Mouse (Mus musculus) forebrain, embryonic 10.5 days (tissue): ENCODE results near the gene Dennd4a. TPM values are rescaled to one million over a fixed set of nuclear protein-coding genes. Genes with fewer than 3 reads are reported as not detected.
A peak's percentile ranks its signal among the peaks of the same experiment; 100 is the strongest.

Experiments
- DNase-seq: peaks from one replicate; pipeline ENCODE4 v3.0.0-alpha.2; 2017; ENCODE audit warnings: low spot score; ENCODE audit errors: extremely low spot score
- H3K27ac ChIP-seq: fragments of 300-500 bp; sonication (generic); 2 replicates; pipeline ENCODE4 v1.5.1; 2016; ENCODE audit warnings: mild to moderate bottlenecking
- H3K27me3 ChIP-seq: fragments of 300-500 bp; sonication (generic); 2 replicates; pipeline ENCODE4 v1.6.1; 2016; ENCODE audit warnings: mild to moderate bottlenecking; ENCODE audit not compliant: poor library complexity, severe bottlenecking
- H3K36me3 ChIP-seq: fragments of 300-500 bp; sonication (generic); replicated peaks from 2 replicates; pipeline ENCODE4 v1.6.1; 2016; ENCODE audit warnings: mild to moderate bottlenecking, moderate library complexity
- H3K4me1 ChIP-seq: fragments of 300-500 bp; sonication (generic); 2 replicates; pipeline ENCODE4 v1.6.1; 2016
- H3K4me3 ChIP-seq: fragments of 300-500 bp; sonication (generic); 2 replicates; pipeline ENCODE4 v1.5.1; 2016; ENCODE audit warnings: mild to moderate bottlenecking, moderate library complexity
- H3K9me3 ChIP-seq: fragments of 300-500 bp; sonication (generic); 2 replicates; pipeline ENCODE4 v1.6.1; 2016; ENCODE audit warnings: mild to moderate bottlenecking, moderate library complexity
- WGBS: fragments of 180-500 bp; shearing (Covaris S2); methylation state at CpG from one replicate; pipeline ENCODE4 v1.1.7; 2016; 5-methylcytosine and 5-hydroxymethylcytosine counted together
- polyA plus RNA-seq: library from polyadenylated mRNA; unstranded; fragments of >200 nt; fragmentation: Nextera tagmentation; extraction: Ambion mirVana; gene quantifications from 2 replicates; pipeline ENCODE4 v1.2.1, GENCODE M21; 2016

Gene Dennd4a
- polyA plus RNA-seq, 1 experiment from 2014 or later, result 10.2 TPM

GRCm38 (mm10) chr9:64834418-64834817, 23.3 kb downstream of the Dennd4a start:
- Histone ChIP-seq H3K4me1 (no peaks in the 10 kb centered on the region), H3K27me3 (no peaks in the 10 kb centered on the region), H3K9me3 (no peaks in the 10 kb centered on the region), H3K27ac (no peak overlapping the region), H3K36me3 (no peaks in the 10 kb centered on the region), H3K4me3 (no peak overlapping the region)
- no peak for DNase-seq
- WGBS, result 94% methylated on average over 3 of the region's 3 CpGs

- Histone ChIP-seq H3K4me1 (no peaks in the 10 kb centered on the region), H3K36me3 (no peaks in the 10 kb centered on the region), H3K27me3 (no peaks in the 10 kb centered on the region), H3K4me3 (no peak overlapping the region), H3K27ac (no peak overlapping the region), H3K9me3 (no peaks in the 10 kb centered on the region)
- DNase-seq, result no peak
- 86% methylated on average over 4 of the region's 4 CpGs for WGBS
Observed at GRCm38 (mm10) chr9:64845355-64845754, 34.2 kb downstream of the Dennd4a start.

- Histone ChIP-seq H3K4me1 (no peaks in the 10 kb centered on the region), H3K27ac (no peak overlapping the region), H3K36me3 (no peaks in the 10 kb centered on the region), H3K4me3 (no peak overlapping the region), H3K9me3 (no peaks in the 10 kb centered on the region), H3K27me3 (no peaks in the 10 kb centered on the region)
- DNase-seq, result no peak
- 94% methylated on average over 1 of the region's 1 CpGs for WGBS
Observed at GRCm38 (mm10) chr9:64849548-64849947, 38.4 kb downstream of the Dennd4a start.

GRCm38 (mm10) chr9:64860083-64860482, 48.9 kb downstream of the Dennd4a start:
- Histone ChIP-seq H3K27me3 (no peaks in the 10 kb centered on the region), H3K4me3 (no peak overlapping the region), H3K36me3 (peaks cover 9% of the 10 kb centered on the region), H3K27ac (no peak overlapping the region), H3K9me3 (no peaks in the 10 kb centered on the region), H3K4me1 (no peaks in the 10 kb centered on the region)
- DNase-seq, result no peak

- no peak overlapping the region for H3K4me3 ChIP-seq
- no peaks in the 10 kb centered on the region for H3K4me1 ChIP-seq
- H3K27me3 ChIP-seq, result no peaks in the 10 kb centered on the region
- WGBS, result 79% methylated on average over 2 of the region's 2 CpGs
- no peaks in the 10 kb centered on the region for H3K9me3 ChIP-seq
- no peak overlapping the region for H3K27ac ChIP-seq
- DNase-seq, result no peak
- H3K36me3 ChIP-seq, result peaks cover 9% of the 10 kb centered on the region
Observed at GRCm38 (mm10) chr9:64862687-64863086, 51.5 kb downstream of the Dennd4a start.

- WGBS, result 91% methylated on average over 5 of the region's 5 CpGs
- Histone ChIP-seq H3K9me3 (no peaks in the 10 kb centered on the region), H3K27me3 (no peaks in the 10 kb centered on the region), H3K4me3 (no peak overlapping the region), H3K36me3 (no peaks in the 10 kb centered on the region; the same call in 1 of the 2 replicates), H3K27ac (no peak overlapping the region), H3K4me1 (no peaks in the 10 kb centered on the region)
- DNase-seq, result no peak
Observed at GRCm38 (mm10) chr9:64886008-64886407, 74.9 kb downstream of the Dennd4a start.

GRCm38 (mm10) chr9:64896605-64897004, 85.5 kb downstream of the Dennd4a start:
- Histone ChIP-seq H3K36me3 (peaks cover 20% of the 10 kb centered on the region), H3K27me3 (no peaks in the 10 kb centered on the region), H3K9me3 (no peaks in the 10 kb centered on the region), H3K4me3 (no peak overlapping the region), H3K4me1 (no peaks in the 10 kb centered on the region), H3K27ac (no peak overlapping the region)
- 92% methylated on average over 10 of the region's 10 CpGs for WGBS
- no peak for DNase-seq

GRCm38 (mm10) chr9:64902866-64903265, 91.7 kb downstream of the Dennd4a start:
- Histone ChIP-seq H3K36me3 (peaks cover 15% of the 10 kb centered on the region), H3K4me1 (no peaks in the 10 kb centered on the region), H3K27me3 (no peaks in the 10 kb centered on the region), H3K4me3 (no peak overlapping the region), H3K9me3 (no peaks in the 10 kb centered on the region), H3K27ac (no peak overlapping the region)
- DNase-seq, result no peak
- WGBS, result 31% methylated on average over 4 of the region's 4 CpGs

GRCm38 (mm10) chr9:64903386-64903785, 92.2 kb downstream of the Dennd4a start:
- 69% methylated on average over 3 of the region's 3 CpGs for WGBS

GRCm38 (mm10) chr9:64904917-64905640, 93.9 kb downstream of the Dennd4a start:
- H3K27me3 ChIP-seq, result no peaks in the 10 kb centered on the region
- DNase-seq, result no peak
- peaks cover 12% of the 10 kb centered on the region; the same call in 1 of the 2 replicates for H3K36me3 ChIP-seq
- H3K9me3 ChIP-seq, result no peaks in the 10 kb centered on the region
- no peaks in the 10 kb centered on the region for H3K4me1 ChIP-seq
- no peak overlapping the region for H3K27ac ChIP-seq
- H3K4me3 ChIP-seq, result no peak overlapping the region
- 93% methylated on average over 14 of the region's 14 CpGs for WGBS

More at GRCm38 (mm10) chr9:64903386-64903785, 92.2 kb downstream of the Dennd4a start:
- Histone ChIP-seq H3K4me1 (no peaks in the 10 kb centered on the region), H3K4me3 (no peak overlapping the region), H3K27me3 (no peaks in the 10 kb centered on the region), H3K27ac (no peak overlapping the region), H3K36me3 (peaks cover 12% of the 10 kb centered on the region), H3K9me3 (no peaks in the 10 kb centered on the region)
- DNase-seq, result peak; percentile 59

- 97% methylated on average over 3 of the region's 3 CpGs for WGBS
Observed at GRCm38 (mm10) chr9:64907441-64907840, 96.3 kb downstream of the Dennd4a start.

GRCm38 (mm10) chr9:64913406-64913805, 102.3 kb downstream of the Dennd4a start:
- no peaks in the 10 kb centered on the region for H3K27me3 ChIP-seq
- H3K9me3 ChIP-seq, result no peaks in the 10 kb centered on the region
- DNase-seq, result no peak
- peaks cover 13% of the 10 kb centered on the region for H3K36me3 ChIP-seq
- 97% methylated on average over 4 of the region's 4 CpGs for WGBS
- H3K4me1 ChIP-seq, result peaks cover 2% of the 10 kb centered on the region; the same call in 1 of the 2 replicates
- no peak overlapping the region for H3K4me3 ChIP-seq
- no peak overlapping the region for H3K27ac ChIP-seq

More at GRCm38 (mm10) chr9:64907441-64907840, 96.3 kb downstream of the Dennd4a start:
- no peaks in the 10 kb centered on the region for H3K9me3 ChIP-seq
- peaks cover 12% of the 10 kb centered on the region; the same call in 1 of the 2 replicates for H3K36me3 ChIP-seq
- H3K27me3 ChIP-seq, result no peaks in the 10 kb centered on the region
- H3K4me1 ChIP-seq, result no peaks in the 10 kb centered on the region
- no peak overlapping the region for H3K4me3 ChIP-seq
- H3K27ac ChIP-seq, result no peak overlapping the region
- no peak for DNase-seq

GRCm38 (mm10) chr9:64913973-64914372, 102.8 kb downstream of the Dennd4a start:
- H3K36me3 ChIP-seq, result peaks cover 13% of the 10 kb centered on the region
- no peak overlapping the region for H3K27ac ChIP-seq
- WGBS, result 93% methylated on average over 2 of the region's 2 CpGs
- H3K4me1 ChIP-seq, result peaks cover 7% of the 10 kb centered on the region; the same call in 1 of the 2 replicates
- H3K4me3 ChIP-seq, result no peak overlapping the region
- no peaks in the 10 kb centered on the region for H3K27me3 ChIP-seq
- no peak for DNase-seq
- H3K9me3 ChIP-seq, result no peaks in the 10 kb centered on the region
